Mouse (Mus musculus) limb, embryonic 13.5 days (tissue): ENCODE measurements at regions not wholly inside any gene's neighbourhood (a gene's known extent, or its start where the extent isn't known, plus 50 kb on each side); places are given as distances from the start of the nearest gene placed in this dataset.

Source experiments
- ATAC-seq: fragments of 200-750 bp; cut with Nextera tagmentation; 2 replicates; pipeline ENCODE4 v1.8.0; 2017; ENCODE audit warnings: low read depth, moderate number of reproducible peaks, moderate TSS enrichment; ENCODE audit not compliant: low FRiP score
- H3K27ac ChIP-seq: fragments of 300-500 bp; sonication (generic); 2 replicates; pipeline ENCODE4 v1.5.1; 2015; ENCODE audit warnings: inconsistent platforms, mild to moderate bottlenecking, moderate library complexity
- H3K27me3 ChIP-seq: fragments of 300-500 bp; sonication (generic); 2 replicates; pipeline ENCODE4 v1.6.1; 2015; ENCODE audit warnings: mild to moderate bottlenecking, inconsistent platforms
- H3K36me3 ChIP-seq: fragments of 300-500 bp; sonication (generic); 2 replicates; pipeline ENCODE4 v1.6.1; 2015; ENCODE audit warnings: inconsistent platforms, mild to moderate bottlenecking, moderate library complexity
- H3K4me1 ChIP-seq: fragments of 300-500 bp; sonication (generic); 2 replicates; pipeline ENCODE4 v1.6.1; 2015; ENCODE audit warnings: inconsistent platforms
- H3K4me2 ChIP-seq: fragments of 300-500 bp; sonication (generic); replicated peaks from 2 replicates; pipeline ENCODE4 v1.6.1; 2015; ENCODE audit warnings: inconsistent platforms, mild to moderate bottlenecking, moderate library complexity
- H3K4me3 ChIP-seq: fragments of 300-500 bp; sonication (generic); 2 replicates; pipeline ENCODE4 v1.5.1; 2015; ENCODE audit warnings: moderate library complexity, mild to moderate bottlenecking, inconsistent platforms
- H3K9ac ChIP-seq: fragments of 300-500 bp; sonication (generic); 2 replicates; pipeline ENCODE4 v1.6.1; 2015; ENCODE audit warnings: mild to moderate bottlenecking, inconsistent platforms
- H3K9me3 ChIP-seq: fragments of 300-500 bp; sonication (generic); 2 replicates; pipeline ENCODE4 v1.6.1; 2016; ENCODE audit warnings: inconsistent platforms
- WGBS: fragments of 180-500 bp; shearing (Covaris S2); methylation state at CpG from one replicate; pipeline ENCODE4 v1.1.7; 2015; 5-methylcytosine and 5-hydroxymethylcytosine counted together

- no peak overlapping the region for H3K4me2 ChIP-seq
- H3K27me3 ChIP-seq: no peaks in the 10 kb centered on the region
- 50% methylated on average over 8 of the region's 8 CpGs for WGBS
- H3K4me3 ChIP-seq: no peak overlapping the region
- no peak for ATAC-seq
- H3K4me1 ChIP-seq: peaks cover 6% of the 10 kb centered on the region; the same call in 1 of the 2 replicates
- peaks cover 5% of the 10 kb centered on the region; the same call in 1 of the 2 replicates for H3K9me3 ChIP-seq
- H3K9ac ChIP-seq: no peak overlapping the region
- H3K36me3 ChIP-seq: no peaks in the 10 kb centered on the region
- no peak overlapping the region for H3K27ac ChIP-seq
Observed at GRCm38 (mm10) chr7:36829710-36830109, 131.8 kb downstream of the Tshz3 start.

GRCm38 (mm10) chr7:36830155-36830554, 132.2 kb downstream of the Tshz3 start:
- no peak overlapping the region for H3K4me2 ChIP-seq
- 63% methylated on average over 2 of the region's 2 CpGs for WGBS
- peaks cover 6% of the 10 kb centered on the region; the same call in 1 of the 2 replicates for H3K4me1 ChIP-seq
- no peaks in the 10 kb centered on the region for H3K36me3 ChIP-seq
- H3K4me3 ChIP-seq: no peak overlapping the region
- ATAC-seq: no peak
- no peaks in the 10 kb centered on the region for H3K27me3 ChIP-seq
- H3K27ac ChIP-seq: no peak overlapping the region
- no peak overlapping the region for H3K9ac ChIP-seq
- peaks cover 5% of the 10 kb centered on the region; the same call in 1 of the 2 replicates for H3K9me3 ChIP-seq

- no peak overlapping the region for H3K4me3 ChIP-seq
- H3K9me3 ChIP-seq: no peaks in the 10 kb centered on the region
- H3K27ac ChIP-seq: no peak overlapping the region
Observed at GRCm38 (mm10) chr7:36848279-36848678, 150.4 kb downstream of the Tshz3 start.

GRCm38 (mm10) chr7:36851275-36851889, 153.5 kb downstream of the Tshz3 start:
- 75% methylated on average over 4 of the region's 4 CpGs for WGBS
- no peak for ATAC-seq

More at GRCm38 (mm10) chr7:36848279-36848678, 150.4 kb downstream of the Tshz3 start:
- Histone ChIP-seq H3K4me1 (no peaks in the 10 kb centered on the region), H3K9ac (no peak overlapping the region), H3K4me2 (no peak overlapping the region), H3K36me3 (no peaks in the 10 kb centered on the region), H3K27me3 (no peaks in the 10 kb centered on the region)
- 79% methylated on average over 2 of the region's 2 CpGs for WGBS
- ATAC-seq: no peak

GRCm38 (mm10) chr7:36854308-36854707, 156.4 kb downstream of the Tshz3 start:
- Histone ChIP-seq H3K9ac (no peak overlapping the region), H3K9me3 (no peaks in the 10 kb centered on the region), H3K4me1 (no peaks in the 10 kb centered on the region), H3K36me3 (no peaks in the 10 kb centered on the region), H3K27me3 (no peaks in the 10 kb centered on the region), H3K4me2 (no peak overlapping the region), H3K4me3 (no peak overlapping the region), H3K27ac (no peak overlapping the region)
- ATAC-seq: no peak

More at GRCm38 (mm10) chr7:36851275-36851889, 153.5 kb downstream of the Tshz3 start:
- Histone ChIP-seq H3K9me3 (no peaks in the 10 kb centered on the region), H3K9ac (no peak overlapping the region), H3K36me3 (no peaks in the 10 kb centered on the region), H3K27me3 (no peaks in the 10 kb centered on the region), H3K27ac (no peak overlapping the region), H3K4me2 (no peak overlapping the region), H3K4me3 (no peak overlapping the region), H3K4me1 (no peaks in the 10 kb centered on the region)

- ATAC-seq: no peak
- no peaks in the 10 kb centered on the region for H3K9me3 ChIP-seq
- WGBS: 87% methylated on average over 7 of the region's 7 CpGs
- H3K4me3 ChIP-seq: no peak overlapping the region
- H3K9ac ChIP-seq: no peak overlapping the region
- H3K27me3 ChIP-seq: no peaks in the 10 kb centered on the region
- H3K36me3 ChIP-seq: no peaks in the 10 kb centered on the region
- H3K4me2 ChIP-seq: no peak overlapping the region
- H3K4me1 ChIP-seq: no peaks in the 10 kb centered on the region
- H3K27ac ChIP-seq: no peak overlapping the region
Observed at GRCm38 (mm10) chr7:36859428-36859827, 161.5 kb downstream of the Tshz3 start.

- Histone ChIP-seq H3K36me3 (no peaks in the 10 kb centered on the region), H3K4me3 (no peak overlapping the region), H3K4me2 (no peak overlapping the region), H3K27me3 (no peaks in the 10 kb centered on the region), H3K4me1 (no peaks in the 10 kb centered on the region), H3K27ac (no peak overlapping the region), H3K9ac (no peak overlapping the region), H3K9me3 (no peaks in the 10 kb centered on the region)
- WGBS: 89% methylated on average over 7 of the region's 7 CpGs
- ATAC-seq: no peak
Observed at GRCm38 (mm10) chr7:36862481-36862880, 164.6 kb downstream of the Tshz3 start.

- Histone ChIP-seq H3K36me3 (no peaks in the 10 kb centered on the region), H3K9me3 (no peaks in the 10 kb centered on the region)
- ATAC-seq: no peak
Observed at GRCm38 (mm10) chr7:36863745-36864144, 165.8 kb downstream of the Tshz3 start.

GRCm38 (mm10) chr7:36864675-36865074, 166.8 kb downstream of the Tshz3 start:
- Histone ChIP-seq H3K27me3 (no peaks in the 10 kb centered on the region), H3K9me3 (no peaks in the 10 kb centered on the region), H3K4me2 (no peak overlapping the region), H3K4me1 (no peaks in the 10 kb centered on the region), H3K36me3 (no peaks in the 10 kb centered on the region), H3K4me3 (no peak overlapping the region), H3K27ac (no peak overlapping the region), H3K9ac (no peak overlapping the region)
- ATAC-seq: no peak
- 69% methylated on average over 4 of the region's 4 CpGs for WGBS

More at GRCm38 (mm10) chr7:36863745-36864144, 165.8 kb downstream of the Tshz3 start:
- Histone ChIP-seq H3K27ac (no peak overlapping the region), H3K27me3 (no peaks in the 10 kb centered on the region), H3K4me2 (no peak overlapping the region), H3K4me1 (no peaks in the 10 kb centered on the region), H3K9ac (no peak overlapping the region), H3K4me3 (no peak overlapping the region)
- 88% methylated on average over 5 of the region's 5 CpGs for WGBS

GRCm38 (mm10) chr7:36866602-36867001, 168.7 kb downstream of the Tshz3 start:
- no peak overlapping the region for H3K4me2 ChIP-seq

GRCm38 (mm10) chr7:36874004-36874403, 176.1 kb downstream of the Tshz3 start:
- no peaks in the 10 kb centered on the region for H3K9me3 ChIP-seq
- no peak overlapping the region for H3K27ac ChIP-seq
- no peaks in the 10 kb centered on the region for H3K27me3 ChIP-seq
- no peak overlapping the region for H3K9ac ChIP-seq
- H3K4me3 ChIP-seq: no peak overlapping the region
- H3K36me3 ChIP-seq: no peaks in the 10 kb centered on the region
- no peak for ATAC-seq
- no peak overlapping the region for H3K4me2 ChIP-seq
- H3K4me1 ChIP-seq: peaks cover 17% of the 10 kb centered on the region
- 70% methylated on average over 5 of the region's 5 CpGs for WGBS

More at GRCm38 (mm10) chr7:36866602-36867001, 168.7 kb downstream of the Tshz3 start:
- no peaks in the 10 kb centered on the region for H3K27me3 ChIP-seq
- no peak overlapping the region for H3K27ac ChIP-seq
- ATAC-seq: no peak
- H3K4me3 ChIP-seq: no peak overlapping the region
- no peaks in the 10 kb centered on the region for H3K36me3 ChIP-seq
- 77% methylated on average over 12 of the region's 12 CpGs for WGBS
- H3K9me3 ChIP-seq: no peaks in the 10 kb centered on the region
- no peak overlapping the region for H3K9ac ChIP-seq
- no peaks in the 10 kb centered on the region for H3K4me1 ChIP-seq

GRCm38 (mm10) chr7:36877686-36878085, 179.8 kb downstream of the Tshz3 start:
- peaks cover 17% of the 10 kb centered on the region for H3K4me1 ChIP-seq
- WGBS: 23% methylated on average over 7 of the region's 7 CpGs
- no peaks in the 10 kb centered on the region for H3K27me3 ChIP-seq
- H3K9ac ChIP-seq: no peak overlapping the region
- no peak overlapping the region for H3K27ac ChIP-seq
- ATAC-seq: no peak
- no peaks in the 10 kb centered on the region for H3K9me3 ChIP-seq
- no peak overlapping the region for H3K4me2 ChIP-seq
- no peaks in the 10 kb centered on the region for H3K36me3 ChIP-seq
- no peak overlapping the region for H3K4me3 ChIP-seq
